Mouse (Mus musculus) brain, embryonic 14.5 days (tissue): ENCODE data around the gene Fjx1.

Experiments
- CTCF ChIP-seq: fragments of 200-500 bp; IDR thresholded peaks from 2 replicates; pipeline ENCODE4 v1.5.1; 2012; ENCODE audit warnings: inconsistent platforms, mild to moderate bottlenecking, moderate library complexity, borderline replicate concordance; ENCODE audit not compliant: insufficient read depth, insufficient read length; ENCODE audit errors: extremely low read depth
- POLR2A ChIP-seq: fragments of 200-500 bp; IDR thresholded peaks from 2 replicates; pipeline ENCODE4 v1.6.1; 2012; ENCODE audit warnings: mild to moderate bottlenecking, inconsistent platforms, borderline replicate concordance; ENCODE audit not compliant: poor library complexity, insufficient read depth, insufficient read length, severe bottlenecking; ENCODE audit errors: extremely low read depth

- no peak for TF ChIP-seq CTCF
- no peak for TF ChIP-seq POLR2A
Measured at GRCm38 (mm10) chr2:102447831-102448230, 4.5 kb downstream of the Fjx1 start.
